Mouse (Mus musculus) E14TG2a.4 (cell line): Measurements from ENCODE around the gene Tmsb15l.
A peak's percentile ranks its signal among the peaks of the same experiment; 100 is the strongest.
"Not testable (repeated sequence)": the region's sequence is repeated elsewhere in the genome, so short reads cannot be mapped to it uniquely, and the experiment has no call there.

ENCODE experiments used
- H3K27me3 ChIP-seq: 2 replicates; pipeline ENCODE4 v1.6.1; 2014; ENCODE audit warnings: low read length, control low read depth; ENCODE audit not compliant: insufficient read depth
- H3K36me3 ChIP-seq: 2 replicates; pipeline ENCODE4 v1.6.1; 2014; ENCODE audit warnings: low read length, control low read depth; ENCODE audit not compliant: insufficient read depth
- H3K4me1 ChIP-seq: replicated peaks from 2 replicates; pipeline ENCODE4 v1.6.1; 2014; ENCODE audit warnings: low read depth, low read length, control low read depth
- H3K4me3 ChIP-seq: replicated peaks from 2 replicates; pipeline ENCODE4 v1.5.1; 2014; ENCODE audit warnings: mild to moderate bottlenecking, low read length
- H3K9me3 ChIP-seq: 2 replicates; pipeline ENCODE4 v1.6.1; 2014; ENCODE audit warnings: low read length, control low read depth
- CTCF ChIP-seq: conservative IDR thresholded peaks from 2 replicates; pipeline ENCODE4 v1.5.1; 2014; ENCODE audit warnings: low read length
- NANOG ChIP-seq: IDR thresholded peaks from 2 replicates; pipeline ENCODE4 v1.6.1; 2014; ENCODE audit warnings: borderline replicate concordance, low read length, mixed read lengths
- POU5F1 ChIP-seq: IDR thresholded peaks from 2 replicates; pipeline ENCODE4 v1.6.1; 2014; ENCODE audit warnings: low read length, borderline replicate concordance

The Tmsb15l gene

GRCm38 (mm10) chrX:136992191-136992965 is 15.7 kb upstream of the Tmsb15l start:
- Histone ChIP-seq H3K4me3 (peak overlapping the region; percentile 64), H3K9me3 (no peaks in the 10 kb centered on the region), H3K27me3 (peaks cover 3% of the 10 kb centered on the region; the same call in 1 of the 2 replicates), H3K4me1 (peaks cover 22% of the 10 kb centered on the region), H3K36me3 (no peaks in the 10 kb centered on the region)
- TF ChIP-seq CTCF (no peak), NANOG (no peak), POU5F1 (no peak)

- TF ChIP-seq NANOG (no peak), CTCF (no peak), POU5F1 (no peak)
- Histone ChIP-seq H3K9me3 (no peaks in the 10 kb centered on the region), H3K36me3 (no peaks in the 10 kb centered on the region), H3K27me3 (peaks cover 3% of the 10 kb centered on the region; the same call in 1 of the 2 replicates), H3K4me3 (no peak overlapping the region), H3K4me1 (peaks cover 22% of the 10 kb centered on the region)
Measured at GRCm38 (mm10) chrX:136991274-136991673, 14.6 kb upstream of the Tmsb15l start.

GRCm38 (mm10) chrX:136986039-136986438 is 9.4 kb upstream of the Tmsb15l start:
- Histone ChIP-seq H3K4me1 (peaks cover 3% of the 10 kb centered on the region; the same call in 1 of the 2 replicates), H3K36me3 (no peaks in the 10 kb centered on the region), H3K27me3 (peaks cover 2% of the 10 kb centered on the region; the same call in 1 of the 2 replicates), H3K4me3 (no peak overlapping the region), H3K9me3 (no peaks in the 10 kb centered on the region)
- TF ChIP-seq NANOG (no peak), CTCF (no peak), POU5F1 (no peak)

- TF ChIP-seq CTCF (peak; percentile 52), NANOG (no peak)
- Histone ChIP-seq H3K4me1 (no peaks in the 10 kb centered on the region), H3K36me3 (no peaks in the 10 kb centered on the region), H3K27me3 (no peaks in the 10 kb centered on the region), H3K9me3 (no peaks in the 10 kb centered on the region), H3K4me3 (0 out of 2 replicates have a peak overlapping the region, but pooled peaks have one; percentile 26)
Measured at GRCm38 (mm10) chrX:136978616-136979015, 1.9 kb upstream of the Tmsb15l start.

GRCm38 (mm10) chrX:136975397-136975796 is 1.3 kb downstream of the Tmsb15l start, which contains the start of gene Tmsb15b2:
Gene Tmsb15b2, minus strand, starts transcription at chrX:136975497.
- not testable (repeated sequence) for H3K27me3 ChIP-seq, H3K9me3 ChIP-seq

GRCm38 (mm10) chrX:136959688-136960087 is 17.0 kb downstream of the Tmsb15l start:
- TF ChIP-seq CTCF (peak; percentile 21; the same call in 1 of the 2 replicates), POU5F1 (no peak)
- Histone ChIP-seq H3K4me1 (no peaks in the 10 kb centered on the region), H3K36me3 (no peaks in the 10 kb centered on the region), H3K27me3 (no peaks in the 10 kb centered on the region), H3K9me3 (0 out of 2 replicates have a peak, but pooled peaks cover 3% of the 10 kb centered on the region), H3K4me3 (no peak overlapping the region)

More at GRCm38 (mm10) chrX:136975397-136975796, 1.3 kb downstream of the Tmsb15l start, which contains the start of gene Tmsb15b2:
- peak within 1 kb of the TSS; percentile 75 for H3K4me3 ChIP-seq
- not testable (repeated sequence) for H3K36me3 ChIP-seq, H3K4me1 ChIP-seq

GRCm38 (mm10) chrX:136958300-136958699 is 18.4 kb downstream of the Tmsb15l start:
- H3K4me1 ChIP-seq, H3K27me3 ChIP-seq, H3K4me3 ChIP-seq, H3K36me3 ChIP-seq, H3K9me3 ChIP-seq: not testable (repeated sequence)

- H3K36me3 ChIP-seq, H3K9me3 ChIP-seq, H3K4me1 ChIP-seq, H3K27me3 ChIP-seq: not testable (repeated sequence)
- H3K4me3 ChIP-seq, result peak overlapping the region; percentile 56
Measured at GRCm38 (mm10) chrX:136957583-136958279, 18.9 kb downstream of the Tmsb15l start.

GRCm38 (mm10) chrX:136937985-136938384 is 38.7 kb downstream of the Tmsb15l start:
- H3K4me3 ChIP-seq, result no peak overlapping the region
- H3K27me3 ChIP-seq, result no peaks in the 10 kb centered on the region
- H3K9me3 ChIP-seq, result no peaks in the 10 kb centered on the region
- H3K36me3 ChIP-seq, result no peaks in the 10 kb centered on the region
- TF ChIP-seq CTCF (no peak), NANOG (no peak), POU5F1 (no peak)
- no peaks in the 10 kb centered on the region for H3K4me1 ChIP-seq
